Mouse (Mus musculus): ENCODE measurements around the gene Mfap3. TPM values are rescaled to one million over a fixed set of nuclear protein-coding genes. Genes with fewer than 3 reads are reported as not detected.

Mfap3 gene
- total and polyA plus RNA-seq, 3 experiments, result 1.6 to 35.7 (median 29.4) TPM

DNA sequence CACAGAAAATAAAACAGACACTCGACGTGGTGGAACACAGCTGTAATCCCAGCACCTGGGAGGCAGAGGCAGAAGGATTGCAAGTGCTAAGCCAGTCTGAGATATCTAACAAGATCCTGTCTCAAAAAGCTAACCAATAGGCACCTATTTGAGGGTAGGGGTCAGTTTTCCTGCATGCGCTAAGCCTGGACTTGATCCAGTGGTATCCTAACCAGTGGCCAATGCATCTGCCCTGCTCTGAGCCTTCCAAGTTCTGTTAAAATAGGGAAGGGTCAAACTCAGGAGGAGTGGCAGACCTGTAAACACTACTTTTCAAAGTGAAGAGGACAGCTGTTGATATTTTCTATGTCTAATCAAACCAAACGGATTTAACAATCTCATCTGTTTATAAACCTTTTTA, 13.8 kb downstream of the Mfap3 start:
- Histone ChIP-seq H3K36me3 (replicated peaks) (peaks cover 66% of the 10 kb centered on the region), H3K9me3 (replicated peaks) (no peaks in the 10 kb centered on the region), H3K4me1 (ENCODE audit: insufficient read depth, low read depth, low read length) (no peaks in the 10 kb centered on the region), H3K4me3 (ENCODE audit: low read depth, low read length) (no peak overlapping the region), H3K27me3 (ENCODE audit: insufficient read depth, low read length) (no peaks in the 10 kb centered on the region)
- TF ChIP-seq GATA2 (IDR thresholded peaks at IDR 0.05; ENCODE audit: borderline replicate concordance, low read depth, low read length) (no peak), CTCF (IDR thresholded peaks at IDR 0.05; ENCODE audit: low read depth, low read length) (no peak), GATA1 (IDR thresholded peaks at IDR 0.05; ENCODE audit: borderline replicate concordance, low read length) (no peak), TAL1 (conservative IDR thresholded peaks at IDR 0.05; ENCODE audit: low read depth, low read length) (no peak), POLR2AphosphoS5 (IDR thresholded peaks at IDR 0.05; ENCODE audit: insufficient replicate concordance, low read depth, low read length) (no peak)
- no peak for DNase-seq (ENCODE audit: low spot score)
- no peak for ATAC-seq (ENCODE audit: extremely low read depth, insufficient number of reproducible peaks, low FRiP score, poor library complexity, severe bottlenecking)

DNA sequence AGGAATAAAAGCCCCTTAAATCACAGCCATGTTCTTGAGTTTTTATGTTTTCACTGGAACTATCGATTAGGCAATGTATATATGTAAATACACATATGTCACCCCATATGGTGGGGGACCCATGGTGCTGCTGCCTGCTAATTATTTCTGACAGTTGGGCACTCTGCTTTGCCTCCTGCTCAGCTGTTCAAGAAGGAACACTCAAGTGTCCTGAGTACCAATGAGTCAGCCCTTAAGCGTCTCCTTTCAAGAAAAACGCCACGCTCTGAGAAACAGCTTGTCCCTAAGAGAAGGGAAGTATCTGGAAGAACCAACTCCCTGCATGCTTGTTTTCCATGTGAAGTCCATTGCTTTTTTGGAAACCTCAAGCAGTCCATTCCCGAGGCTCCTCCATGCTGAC, 17.4 kb downstream of the Mfap3 start:
- no peak overlapping the region for H3K4me3 ChIP-seq (ENCODE audit: low read depth, low read length)
- DNase-seq (ENCODE audit: low spot score) (no peak), ATAC-seq (ENCODE audit: extremely low read depth, insufficient number of reproducible peaks, low FRiP score, poor library complexity, severe bottlenecking) (no peak)
- no peaks in the 10 kb centered on the region for H3K4me1 ChIP-seq (ENCODE audit: insufficient read depth, low read depth, low read length)
- peaks cover 3% of the 10 kb centered on the region; the same call in 1 of the 2 replicates for H3K27me3 ChIP-seq (ENCODE audit: insufficient read depth, low read length)
- H3K36me3 ChIP-seq (replicated peaks), result peaks cover 31% of the 10 kb centered on the region
- no peaks in the 10 kb centered on the region for H3K9me3 ChIP-seq (replicated peaks)
- TF ChIP-seq GATA2 (IDR thresholded peaks at IDR 0.05; ENCODE audit: borderline replicate concordance, low read depth, low read length), result no peak
- TF ChIP-seq CTCF (IDR thresholded peaks at IDR 0.05; ENCODE audit: low read depth, low read length), result no peak
- no peak for TF ChIP-seq GATA1 (IDR thresholded peaks at IDR 0.05; ENCODE audit: borderline replicate concordance, low read length)
- TF ChIP-seq TAL1 (conservative IDR thresholded peaks at IDR 0.05; ENCODE audit: low read depth, low read length), result no peak

DNA sequence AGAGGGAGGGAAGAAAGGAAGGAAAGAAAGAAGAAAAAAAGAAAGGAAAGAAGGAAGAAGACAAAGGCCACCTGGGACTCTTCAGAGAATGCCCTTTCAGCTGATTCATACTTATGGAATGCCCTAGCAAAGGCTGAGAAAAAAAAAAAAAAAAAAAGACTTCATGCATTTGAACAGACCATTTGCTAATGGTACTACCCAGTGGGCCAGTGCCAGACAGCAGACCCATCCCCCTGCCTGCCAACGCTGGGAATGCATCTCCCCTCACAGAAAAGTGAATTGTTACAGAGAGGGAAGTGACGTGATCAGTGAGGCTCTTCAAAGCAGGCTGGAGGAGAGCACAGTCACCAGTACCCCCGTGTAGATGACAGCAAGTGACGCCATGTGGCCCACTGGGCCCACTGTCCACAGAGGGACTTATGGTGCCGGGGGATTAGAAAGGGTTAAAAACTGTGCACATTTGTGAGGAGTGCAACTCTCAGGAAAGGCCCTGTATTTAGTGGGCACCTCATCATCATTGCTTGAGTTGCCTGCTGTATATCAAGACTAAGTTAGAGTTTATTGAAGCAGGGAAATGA, 21.5 kb downstream of the Mfap3 start:
- H3K9me3 ChIP-seq (replicated peaks), result no peaks in the 10 kb centered on the region
- H3K36me3 ChIP-seq (replicated peaks), result no peaks in the 10 kb centered on the region
- ATAC-seq (ENCODE audit: extremely low read depth, insufficient number of reproducible peaks, low FRiP score, poor library complexity, severe bottlenecking), result no peak
- no peak overlapping the region for H3K4me3 ChIP-seq (ENCODE audit: low read depth, low read length)
- no peak for DNase-seq (ENCODE audit: low spot score)
- H3K27me3 ChIP-seq (ENCODE audit: insufficient read depth, low read length), result peaks cover 18% of the 10 kb centered on the region
- H3K4me1 ChIP-seq (ENCODE audit: insufficient read depth, low read depth, low read length), result no peaks in the 10 kb centered on the region
- TF ChIP-seq CTCF (IDR thresholded peaks at IDR 0.05; ENCODE audit: low read depth, low read length) (no peak), POLR2AphosphoS5 (IDR thresholded peaks at IDR 0.05; ENCODE audit: insufficient replicate concordance, low read depth, low read length) (no peak), GATA1 (IDR thresholded peaks at IDR 0.05; ENCODE audit: borderline replicate concordance, low read length) (no peak), GATA2 (IDR thresholded peaks at IDR 0.05; ENCODE audit: borderline replicate concordance, low read depth, low read length) (no peak), TAL1 (conservative IDR thresholded peaks at IDR 0.05; ENCODE audit: low read depth, low read length) (no peak)

DNA sequence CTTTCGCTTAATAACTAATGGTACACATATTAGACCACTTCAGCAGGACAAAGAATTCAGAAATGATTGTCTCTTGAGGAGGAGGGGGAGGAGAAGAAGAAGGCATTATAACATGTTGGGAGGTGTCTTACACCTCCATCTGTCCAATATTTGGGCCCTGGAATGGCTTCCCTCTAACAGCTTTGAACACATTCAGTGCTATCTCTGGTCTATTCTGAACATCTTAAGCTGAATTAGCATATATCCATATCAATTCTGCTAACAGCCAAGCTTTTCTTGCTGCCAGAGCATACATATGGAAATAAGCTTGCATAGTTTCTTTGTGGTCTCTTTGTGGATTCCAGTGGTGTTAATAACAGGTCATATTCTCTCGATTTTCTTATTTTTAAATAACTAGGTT, 22.2 kb downstream of the Mfap3 start:
- ATAC-seq (ENCODE audit: extremely low read depth, insufficient number of reproducible peaks, low FRiP score, poor library complexity, severe bottlenecking) (no peak), DNase-seq (ENCODE audit: low spot score) (no peak)
- no peak for TF ChIP-seq GATA2 (IDR thresholded peaks at IDR 0.05; ENCODE audit: borderline replicate concordance, low read depth, low read length)
- no peak for TF ChIP-seq POLR2AphosphoS5 (IDR thresholded peaks at IDR 0.05; ENCODE audit: insufficient replicate concordance, low read depth, low read length)
- TF ChIP-seq GATA1 (IDR thresholded peaks at IDR 0.05; ENCODE audit: borderline replicate concordance, low read length), result no peak
- no peak for TF ChIP-seq CTCF (IDR thresholded peaks at IDR 0.05; ENCODE audit: low read depth, low read length)
- no peak for TF ChIP-seq TAL1 (conservative IDR thresholded peaks at IDR 0.05; ENCODE audit: low read depth, low read length)
- Histone ChIP-seq H3K36me3 (replicated peaks) (no peaks in the 10 kb centered on the region), H3K4me3 (ENCODE audit: low read depth, low read length) (no peak overlapping the region), H3K4me1 (ENCODE audit: insufficient read depth, low read depth, low read length) (no peaks in the 10 kb centered on the region), H3K9me3 (replicated peaks) (no peaks in the 10 kb centered on the region), H3K27me3 (ENCODE audit: insufficient read depth, low read length) (peaks cover 24% of the 10 kb centered on the region)

DNA sequence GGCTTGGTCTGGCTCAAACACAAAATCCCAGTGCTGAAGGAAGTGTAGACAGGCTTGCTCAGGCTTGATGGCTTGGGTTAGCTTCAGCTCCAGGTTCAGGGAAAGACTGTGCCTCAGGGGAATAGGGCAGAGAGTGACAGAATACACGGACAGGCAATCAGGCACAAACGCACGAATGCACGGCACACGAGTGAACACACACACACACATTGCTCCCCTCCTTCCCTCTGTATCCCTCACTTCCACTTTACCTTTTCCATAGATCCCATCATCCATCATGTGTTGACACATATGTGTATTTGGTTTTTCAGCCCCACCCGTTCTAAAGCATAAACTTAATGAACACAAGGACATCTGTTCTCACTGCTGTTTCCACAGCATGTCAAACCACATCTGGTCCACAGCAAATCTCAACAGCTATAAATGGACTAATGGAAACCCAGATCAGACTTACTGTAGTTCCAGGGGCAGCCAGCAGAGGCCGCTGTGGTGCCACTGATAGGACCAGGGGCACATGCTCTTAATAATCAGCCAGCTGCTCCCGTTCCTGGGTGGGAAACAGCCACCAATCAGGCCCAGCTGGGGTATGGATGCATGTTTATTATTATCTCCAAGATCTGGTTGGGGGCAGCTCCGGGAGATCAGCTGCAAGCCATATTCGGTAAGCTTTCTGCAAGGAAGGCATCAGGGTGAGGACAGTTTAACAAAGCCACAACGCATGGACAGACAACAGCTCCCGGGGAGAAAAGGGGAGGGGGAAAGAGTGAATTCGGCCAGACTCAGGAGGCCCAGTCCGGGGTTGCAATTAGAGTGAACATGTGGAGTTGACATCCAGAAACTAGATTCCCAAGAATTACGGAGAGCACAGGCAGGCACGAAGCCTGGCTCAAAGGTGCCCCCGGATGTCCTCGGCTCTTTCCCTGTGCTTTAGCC, 30.4 kb downstream of the Mfap3 start:
- Histone ChIP-seq H3K36me3 (replicated peaks) (no peaks in the 10 kb centered on the region), H3K4me3 (ENCODE audit: low read depth, low read length) (no peak overlapping the region), H3K9me3 (replicated peaks) (no peaks in the 10 kb centered on the region), H3K4me1 (ENCODE audit: insufficient read depth, low read depth, low read length) (peaks cover 5% of the 10 kb centered on the region; the same call in 1 of the 2 replicates), H3K27me3 (ENCODE audit: insufficient read depth, low read length) (peaks cover 46% of the 10 kb centered on the region)
- ATAC-seq (ENCODE audit: extremely low read depth, insufficient number of reproducible peaks, low FRiP score, poor library complexity, severe bottlenecking) (peak; percentile 34; the same call in 1 of the 2 replicates), DNase-seq (ENCODE audit: low spot score) (peak; percentile 51)
- peak; percentile 72 for TF ChIP-seq CTCF (IDR thresholded peaks at IDR 0.05; ENCODE audit: low read depth, low read length)
- no peak for TF ChIP-seq GATA1 (IDR thresholded peaks at IDR 0.05; ENCODE audit: borderline replicate concordance, low read length)
- TF ChIP-seq POLR2AphosphoS5 (IDR thresholded peaks at IDR 0.05; ENCODE audit: insufficient replicate concordance, low read depth, low read length), result no peak
- TF ChIP-seq TAL1 (conservative IDR thresholded peaks at IDR 0.05; ENCODE audit: low read depth, low read length), result no peak
- TF ChIP-seq GATA2 (IDR thresholded peaks at IDR 0.05; ENCODE audit: borderline replicate concordance, low read depth, low read length), result no peak

DNA sequence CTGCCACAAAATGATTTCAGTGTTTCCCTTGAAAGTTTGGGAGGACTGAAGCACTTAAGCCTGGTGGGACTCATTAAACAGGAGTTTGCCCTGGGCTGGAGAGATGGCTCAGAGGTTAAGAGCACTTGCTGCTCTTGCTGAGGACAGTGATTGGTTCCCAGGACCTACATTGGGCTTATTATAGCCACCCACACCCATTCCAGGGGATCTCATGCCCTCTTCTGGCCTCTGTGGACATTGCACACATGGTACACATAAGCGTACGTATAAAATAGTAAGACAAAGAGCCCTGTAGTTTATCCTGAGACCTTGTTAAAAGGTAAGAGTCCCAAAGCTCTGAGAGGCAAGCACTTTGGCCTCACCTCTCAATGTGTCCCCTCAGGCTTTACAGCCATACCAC, 31.8 kb downstream of the Mfap3 start:
- TF ChIP-seq GATA1 (IDR thresholded peaks at IDR 0.05; ENCODE audit: borderline replicate concordance, low read length) (no peak), CTCF (IDR thresholded peaks at IDR 0.05; ENCODE audit: low read depth, low read length) (no peak; the same call in 1 of the 2 replicates), TAL1 (conservative IDR thresholded peaks at IDR 0.05; ENCODE audit: low read depth, low read length) (no peak), POLR2AphosphoS5 (IDR thresholded peaks at IDR 0.05; ENCODE audit: insufficient replicate concordance, low read depth, low read length) (no peak), GATA2 (IDR thresholded peaks at IDR 0.05; ENCODE audit: borderline replicate concordance, low read depth, low read length) (no peak)
- Histone ChIP-seq H3K36me3 (replicated peaks) (no peaks in the 10 kb centered on the region), H3K4me3 (ENCODE audit: low read depth, low read length) (no peak overlapping the region), H3K9me3 (replicated peaks) (no peaks in the 10 kb centered on the region), H3K27me3 (ENCODE audit: insufficient read depth, low read length) (peaks cover 35% of the 10 kb centered on the region), H3K4me1 (ENCODE audit: insufficient read depth, low read depth, low read length) (peaks cover 5% of the 10 kb centered on the region; the same call in 1 of the 2 replicates)
- no peak for DNase-seq (ENCODE audit: low spot score)
- ATAC-seq (ENCODE audit: extremely low read depth, insufficient number of reproducible peaks, low FRiP score, poor library complexity, severe bottlenecking), result no peak

All from G1E (cell line).